Mouse (Mus musculus) kidney, postnatal 4 days (tissue): Measurements from ENCODE around the gene Lrrc17.
"Not testable (repeated sequence)": the region's sequence is repeated elsewhere in the genome, so short reads cannot be mapped to it uniquely, and the experiment has no call there.

Experiments used
- DNase-seq, 2 experiments: peaks; one replicate each; pipeline ENCODE4 v3.0.0; 2021; ENCODE audit warnings: mixed read lengths in 2 of 2

Lrrc17 gene

GRCm38 (mm10) chr5:21544821-21545220 lies 1.5 kb downstream of the Lrrc17 start:
- DNase-seq = peak; percentile 30 to 51

- DNase-seq = no peak
Observed at GRCm38 (mm10) chr5:21545227-21545626, 1.9 kb downstream of the Lrrc17 start.

- peak in 1 of 2 experiments; percentile 21 for DNase-seq
Observed at GRCm38 (mm10) chr5:21545786-21546185, 2.4 kb downstream of the Lrrc17 start.

GRCm38 (mm10) chr5:21547005-21547404 lies 3.6 kb downstream of the Lrrc17 start:
- no peak for DNase-seq

GRCm38 (mm10) chr5:21553685-21554084 lies 10.3 kb downstream of the Lrrc17 start:
- peak in 1 of 2 experiments; percentile 18 for DNase-seq

- no peak for DNase-seq
Observed at GRCm38 (mm10) chr5:21554732-21555131, 11.4 kb downstream of the Lrrc17 start.

- DNase-seq = no peak
Observed at GRCm38 (mm10) chr5:21556502-21556901, 13.1 kb downstream of the Lrrc17 start.

GRCm38 (mm10) chr5:21563936-21564335 lies 20.6 kb downstream of the Lrrc17 start:
- peak; percentile 36 to 46 for DNase-seq

- no peak for DNase-seq
Observed at GRCm38 (mm10) chr5:21565392-21566065, 22.2 kb downstream of the Lrrc17 start.

- no peak for DNase-seq
Observed at GRCm38 (mm10) chr5:21567784-21568183, 24.4 kb downstream of the Lrrc17 start.

- no peak for DNase-seq
Observed at GRCm38 (mm10) chr5:21572764-21573416, 29.5 kb downstream of the Lrrc17 start.

GRCm38 (mm10) chr5:21574386-21575209 lies 31.2 kb downstream of the Lrrc17 start:
- DNase-seq = no peak

- no peak for DNase-seq
Observed at GRCm38 (mm10) chr5:21575210-21575550, 31.8 kb downstream of the Lrrc17 start.

- no peak for DNase-seq
Observed at GRCm38 (mm10) chr5:21578136-21578535, 34.8 kb downstream of the Lrrc17 start.

- peak; percentile 68 to 69 for DNase-seq
Observed at GRCm38 (mm10) chr5:21586763-21587162, 43.4 kb downstream of the Lrrc17 start.

- no peak for DNase-seq
Observed at GRCm38 (mm10) chr5:21587683-21588082, 44.3 kb downstream of the Lrrc17 start.

GRCm38 (mm10) chr5:21588220-21588619 lies 44.9 kb downstream of the Lrrc17 start:
- DNase-seq = no peak

GRCm38 (mm10) chr5:21592106-21592505 lies 48.7 kb downstream of the Lrrc17 start:
- no peak for DNase-seq

GRCm38 (mm10) chr5:21593201-21593709 lies 49.9 kb downstream of the Lrrc17 start:
- no peak for DNase-seq

GRCm38 (mm10) chr5:21599536-21599935 lies 56.2 kb downstream of the Lrrc17 start:
- DNase-seq = not testable (repeated sequence)

GRCm38 (mm10) chr5:21599961-21600360 lies 56.6 kb downstream of the Lrrc17 start:
- DNase-seq = no peak

GRCm38 (mm10) chr5:21605936-21606335 lies 62.6 kb downstream of the Lrrc17 start:
- DNase-seq = no peak
